Comparison of ENCODE assay signal across 18 mouse cellular contexts in the genomic region with DNA sequence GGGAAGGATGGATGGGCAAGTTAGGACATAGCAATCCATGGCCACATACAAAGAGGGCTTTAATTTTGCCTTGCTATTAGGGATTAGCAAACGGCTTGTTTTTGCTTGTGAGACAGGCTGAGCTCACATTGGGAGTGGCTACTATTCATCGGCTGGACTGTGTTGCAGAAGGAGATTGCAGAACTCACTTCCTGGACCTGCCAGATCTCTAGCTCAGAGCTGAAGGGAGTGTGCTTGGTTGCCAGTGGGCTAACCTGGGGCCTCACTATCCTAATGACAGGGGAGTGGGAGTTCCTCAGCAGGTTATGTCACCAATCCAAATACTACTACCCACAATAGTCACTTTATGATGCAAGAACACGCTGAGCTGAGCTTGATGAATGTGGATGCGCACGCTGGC.
DNase-seq lines count a peak whose midpoint lies in the region; ATAC-seq lines count a peak whose summit lies in the region.
"Had no signal": no experiment of that assay in that cellular context is flagged by ENCODE, and none has a peak within 500 bp of the region (broad histone marks: within the 10 kb centered on the region; RNA-seq: fewer than 3 reads in every experiment).

No protein-coding gene starts in this region.

- H3K9ac ChIP-seq in kidney, embryonic 16.5 days (replicated peaks; ENCODE audit: low read length): no peak overlapping the region
- H3K9ac ChIP-seq in intestine, embryonic 15.5 days: no peak overlapping the region
- H3K9ac ChIP-seq in stomach, embryonic 16.5 days (ENCODE audit: low read length): no peak overlapping the region
- H3K9ac ChIP-seq: embryonic facial prominence, embryonic 13.5 days; forebrain, embryonic 13.5 days; forebrain, postnatal 0 days; heart, embryonic 12.5 days; hindbrain, embryonic 14.5 days had no signal

- DNase-seq in kidney, postnatal 10 days: no peak
- peak; percentile 39 for DNase-seq in fat pad, adult 2 months (ENCODE audit: extremely low read depth, low read depth, low spot score)
- no peak for DNase-seq in cerebellum, postnatal 25 days
- DNase-seq in spleen, postnatal 36 days (ENCODE audit: low spot score in 2 of 2): no peak
- DNase-seq: adrenal gland, adult 8-10 months; adrenal gland, postnatal 36 days; cerebellum, adult 8-10 months; cerebellum, postnatal 36 days; forebrain, postnatal 0 days; gastrocnemius, postnatal 14 days had no signal

- H3K4me1 ChIP-seq in kidney, embryonic 16.5 days (ENCODE audit: insufficient read depth, low read length): peaks cover 20% of the 10 kb centered on the region
- peaks cover 6% of the 10 kb centered on the region for H3K4me1 ChIP-seq in intestine, embryonic 15.5 days (replicated peaks)
- peaks cover 7% of the 10 kb centered on the region for H3K4me1 ChIP-seq in stomach, embryonic 16.5 days (ENCODE audit: control insufficient read depth, insufficient read depth, low read length)
- H3K4me1 ChIP-seq: embryonic facial prominence, embryonic 13.5 days; forebrain, embryonic 13.5 days had no signal

- H3K27ac ChIP-seq in kidney, embryonic 16.5 days (ENCODE audit: low read length): peak overlapping the region; percentile 81
- H3K27ac ChIP-seq in intestine, embryonic 15.5 days: no peak overlapping the region
- peak overlapping the region; percentile 85 for H3K27ac ChIP-seq in stomach, embryonic 16.5 days (ENCODE audit: low read length)
- H3K27ac ChIP-seq: embryonic facial prominence, embryonic 13.5 days; forebrain, embryonic 13.5 days; hindbrain, embryonic 10.5 days; hindbrain, embryonic 14.5 days had no signal

- no peaks in the 10 kb centered on the region for H3K27me3 ChIP-seq in kidney, embryonic 16.5 days (ENCODE audit: insufficient read depth, low read length)
- H3K27me3 ChIP-seq in intestine, embryonic 15.5 days (replicated peaks): no peaks in the 10 kb centered on the region
- no peaks in the 10 kb centered on the region for H3K27me3 ChIP-seq in stomach, embryonic 16.5 days (ENCODE audit: control insufficient read depth, insufficient read depth, low read length)
- H3K27me3 ChIP-seq: embryonic facial prominence, embryonic 13.5 days; forebrain, embryonic 13.5 days; heart, embryonic 12.5 days had no signal

- no peak overlapping the region for H3K4me3 ChIP-seq in kidney, embryonic 16.5 days (ENCODE audit: low read length)
- no peak overlapping the region for H3K4me3 ChIP-seq in intestine, embryonic 15.5 days (replicated peaks)
- H3K4me3 ChIP-seq in stomach, embryonic 16.5 days (replicated peaks; ENCODE audit: low read length): no peak overlapping the region
- H3K4me3 ChIP-seq: embryonic facial prominence, embryonic 13.5 days; forebrain, embryonic 13.5 days; heart, embryonic 12.5 days; hindbrain, embryonic 10.5 days had no signal

- ATAC-seq in kidney, embryonic 16.5 days (ENCODE audit: low FRiP score, low TSS enrichment): no peak
- ATAC-seq in intestine, embryonic 15.5 days: 0 out of 2 replicates have a peak, but pooled peaks have one; percentile 31
- ATAC-seq in stomach, embryonic 16.5 days (ENCODE audit: insufficient read depth, low FRiP score): no peak
- ATAC-seq: forebrain, embryonic 13.5 days; forebrain, postnatal 0 days had no signal

- H3K4me2 ChIP-seq in kidney, embryonic 16.5 days (replicated peaks; ENCODE audit: low read depth, low read length): no peak overlapping the region
- H3K4me2 ChIP-seq in intestine, embryonic 15.5 days (replicated peaks): no peak overlapping the region
- no peak overlapping the region for H3K4me2 ChIP-seq in stomach, embryonic 16.5 days (ENCODE audit: low read depth, low read length)
- H3K4me2 ChIP-seq: embryonic facial prominence, embryonic 13.5 days; forebrain, embryonic 13.5 days; heart, embryonic 12.5 days; hindbrain, embryonic 14.5 days had no signal

- H3K9me3 ChIP-seq in kidney, embryonic 16.5 days (ENCODE audit: low read length): no peaks in the 10 kb centered on the region
- no peaks in the 10 kb centered on the region for H3K9me3 ChIP-seq in intestine, embryonic 15.5 days
- H3K9me3 ChIP-seq in stomach, embryonic 16.5 days (replicated peaks; ENCODE audit: control insufficient read depth, low read length): no peaks in the 10 kb centered on the region
- H3K9me3 ChIP-seq: embryonic facial prominence, embryonic 13.5 days; forebrain, embryonic 13.5 days; heart, embryonic 12.5 days; hindbrain, embryonic 10.5 days had no signal

- WGBS in kidney, embryonic 16.5 days: 81% methylated on average over 5 of the region's 5 CpGs
- 72% methylated on average over 5 of the region's 5 CpGs for WGBS in intestine, embryonic 15.5 days
- 71% methylated on average over 5 of the region's 5 CpGs for WGBS in stomach, embryonic 16.5 days

- H3K36me3 ChIP-seq in kidney, embryonic 16.5 days (ENCODE audit: insufficient read depth, low read length): no peaks in the 10 kb centered on the region
- H3K36me3 ChIP-seq in intestine, embryonic 15.5 days: no peaks in the 10 kb centered on the region
- no peaks in the 10 kb centered on the region for H3K36me3 ChIP-seq in stomach, embryonic 16.5 days (ENCODE audit: control insufficient read depth, insufficient read depth, low read length)
- H3K36me3 ChIP-seq: heart, embryonic 12.5 days had no signal
